Mouse (Mus musculus) kidney, adult 18-20 months (tissue): Measurements from ENCODE around the gene Isoc2b.
"Not testable (repeated sequence)": the region's sequence is repeated elsewhere in the genome, so short reads cannot be mapped to it uniquely, and the experiment has no call there.

Source experiments
- DNase-seq: peaks from one replicate; pipeline ENCODE4 v3.0.0; 2021

Isoc2b gene

DNA sequence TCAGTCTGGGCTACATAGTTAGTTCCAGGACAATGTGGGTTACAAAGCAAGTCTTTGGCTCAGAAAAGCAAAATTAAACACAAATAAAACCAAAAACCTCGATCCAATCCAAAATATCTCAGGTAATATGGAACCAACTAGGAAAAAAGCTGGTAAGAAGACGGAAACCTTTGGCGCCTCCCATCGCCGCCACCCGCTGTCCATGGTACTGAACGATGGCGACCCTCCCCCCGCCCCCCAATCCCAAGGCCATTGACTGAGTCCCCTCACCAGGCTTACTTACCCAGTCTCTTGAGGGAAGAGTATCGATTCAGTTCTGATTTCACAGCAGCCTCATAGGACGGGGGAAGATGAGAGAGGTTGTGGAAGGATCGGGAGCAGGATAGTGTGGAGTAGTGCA lies 39.6 kb downstream of the Isoc2b start:
- DNase-seq = no peak

- no peak for DNase-seq
Measured at GRCm38 (mm10) chr7:4825365-4825764, 44.7 kb downstream of the Isoc2b start.

DNA sequence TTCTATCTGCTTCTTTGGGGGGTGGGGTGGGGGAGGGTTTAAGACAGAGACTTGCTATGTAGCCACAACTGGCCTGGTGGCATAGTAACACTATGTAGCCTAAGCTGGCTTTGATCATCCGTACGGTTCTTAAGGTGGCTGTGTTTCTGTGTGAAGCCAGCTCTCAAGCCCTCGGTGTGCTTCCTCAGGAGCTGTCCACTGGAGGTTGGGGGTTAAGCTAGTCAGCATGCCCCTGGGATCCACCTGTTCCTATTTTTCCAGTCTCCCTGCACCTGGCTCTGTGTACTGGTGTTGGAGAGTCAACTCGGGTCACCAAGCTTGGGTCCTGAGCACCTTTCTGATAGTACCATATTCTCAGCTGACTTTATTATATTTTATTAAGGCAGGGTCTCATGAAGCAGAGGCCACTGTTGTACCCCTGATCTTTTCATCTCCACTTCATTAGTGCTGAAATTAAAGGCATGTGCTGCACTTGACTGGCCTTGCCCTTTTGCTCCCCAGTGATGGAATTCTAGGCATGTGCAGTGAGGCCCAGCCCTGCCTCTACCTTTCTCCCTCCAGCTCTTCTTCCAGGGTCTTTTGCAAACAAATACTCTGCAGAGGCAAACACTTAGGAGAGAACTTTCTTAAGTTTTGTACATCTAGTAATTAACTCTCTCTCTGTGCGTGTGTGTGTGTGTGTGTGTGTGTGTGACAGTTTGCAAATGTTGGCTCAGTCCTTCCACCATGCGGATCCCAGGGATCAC lies 47.7 kb downstream of the Isoc2b start:
- peak; percentile 22 for DNase-seq

GRCm38 (mm10) chr7:4821690-4822089 lies 48.4 kb downstream of the Isoc2b start:
- DNase-seq = no peak

GRCm38 (mm10) chr7:4820925-4821324 lies 49.1 kb downstream of the Isoc2b start:
- DNase-seq = not testable (repeated sequence)

DNA sequence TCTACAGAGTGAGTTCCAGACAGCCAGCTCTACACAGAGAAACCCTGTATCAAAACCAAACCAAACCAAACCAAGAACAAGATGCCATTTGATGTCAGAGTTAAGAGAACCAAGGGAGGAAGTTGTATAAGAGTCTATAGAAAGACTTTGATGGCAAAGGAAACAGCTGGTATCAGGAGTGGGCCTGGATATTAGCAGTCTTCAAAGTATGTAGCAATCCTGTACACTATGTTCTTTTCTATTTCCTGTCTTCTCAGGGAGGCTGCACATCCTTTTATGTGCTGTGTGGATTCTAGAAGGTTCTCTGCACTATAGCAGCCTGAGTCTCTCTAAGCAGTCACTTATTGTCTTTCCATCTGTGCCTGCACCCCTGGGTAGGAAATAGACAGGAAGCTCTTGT lies 53.5 kb downstream of the Isoc2b start:
- no peak for DNase-seq

DNA sequence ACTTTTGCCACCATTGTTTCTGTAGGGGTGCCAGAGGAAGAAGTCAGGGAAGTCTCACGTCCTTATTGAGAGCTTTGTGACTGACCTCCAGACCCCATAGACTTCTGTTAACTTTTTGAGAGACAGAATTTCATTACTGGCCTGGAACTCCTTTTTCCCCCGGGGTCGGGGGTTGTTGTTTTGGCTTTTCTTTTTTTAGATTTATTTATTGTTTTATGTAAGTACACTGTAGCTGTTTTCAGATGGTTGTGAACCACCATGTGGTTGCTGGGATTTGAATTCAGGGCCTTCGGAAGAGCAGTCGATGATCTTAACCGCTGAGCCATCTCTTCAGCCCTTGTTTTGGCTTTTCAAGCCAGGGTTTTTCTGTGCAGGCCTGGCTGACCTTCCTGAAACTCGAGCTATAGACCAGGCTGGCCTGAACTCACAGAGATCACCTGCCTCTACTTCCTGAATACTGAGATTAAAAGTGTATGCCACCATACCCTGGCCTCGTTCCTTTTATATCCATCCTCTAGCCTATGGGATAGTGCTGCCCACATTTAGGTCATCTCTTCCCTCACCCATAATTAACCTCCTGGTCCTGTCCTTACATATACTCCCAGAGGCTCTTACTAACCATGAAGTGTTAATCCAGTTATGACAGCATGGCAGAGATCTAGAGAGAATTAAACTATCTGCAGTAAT lies 56.8 kb downstream of the Isoc2b start:
- DNase-seq = no peak

- peak; percentile 98 for DNase-seq
Measured at GRCm38 (mm10) chr7:4812303-4813104, 57.6 kb downstream of the Isoc2b start, which contains the start of gene Ube2s. TSS of gene Ube2s (minus strand) at chr7:4812590.

GRCm38 (mm10) chr7:4811842-4812302 lies 58.2 kb downstream of the Isoc2b start:
- no peak for DNase-seq

GRCm38 (mm10) chr7:4811131-4811530 lies 58.9 kb downstream of the Isoc2b start:
- not testable (repeated sequence) for DNase-seq

DNA sequence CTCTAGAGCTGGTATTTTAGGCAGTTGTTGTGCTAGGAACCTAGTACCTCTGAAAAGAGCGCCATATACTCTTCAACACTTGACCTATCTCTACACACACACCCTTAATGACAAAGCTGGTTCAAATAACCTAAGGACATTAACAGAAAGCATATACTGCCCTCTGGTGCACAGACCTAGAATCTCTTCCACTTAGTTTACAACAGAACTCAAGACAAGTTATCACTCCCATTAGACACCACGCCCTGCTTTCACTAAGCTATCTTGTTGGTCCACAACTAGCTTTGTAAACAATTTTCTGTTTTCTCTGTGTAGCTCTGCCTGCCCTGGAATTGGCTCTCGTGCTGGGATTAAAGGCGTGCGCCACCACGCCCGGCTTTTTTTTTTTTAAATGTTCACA lies 63.3 kb downstream of the Isoc2b start:
- no peak for DNase-seq

DNA sequence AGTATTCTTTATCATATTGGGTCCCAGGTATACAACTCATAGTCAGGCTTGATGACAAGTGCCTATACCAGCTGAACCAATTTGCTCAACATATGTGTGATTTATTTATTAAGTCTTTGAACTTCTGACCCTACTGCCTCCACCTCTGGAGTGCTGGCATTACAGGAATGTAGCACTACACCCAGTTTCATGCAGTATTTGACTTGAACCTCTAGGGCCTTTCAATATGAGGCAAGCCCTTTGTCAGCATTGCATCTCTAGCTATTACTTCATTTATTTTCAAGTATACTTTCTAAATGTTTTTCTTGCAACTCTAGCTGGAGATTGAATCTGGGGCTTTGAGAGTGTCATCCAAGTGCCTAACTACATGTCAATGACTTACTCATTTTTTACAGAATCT lies 67.8 kb downstream of the Isoc2b start:
- DNase-seq = no peak

DNA sequence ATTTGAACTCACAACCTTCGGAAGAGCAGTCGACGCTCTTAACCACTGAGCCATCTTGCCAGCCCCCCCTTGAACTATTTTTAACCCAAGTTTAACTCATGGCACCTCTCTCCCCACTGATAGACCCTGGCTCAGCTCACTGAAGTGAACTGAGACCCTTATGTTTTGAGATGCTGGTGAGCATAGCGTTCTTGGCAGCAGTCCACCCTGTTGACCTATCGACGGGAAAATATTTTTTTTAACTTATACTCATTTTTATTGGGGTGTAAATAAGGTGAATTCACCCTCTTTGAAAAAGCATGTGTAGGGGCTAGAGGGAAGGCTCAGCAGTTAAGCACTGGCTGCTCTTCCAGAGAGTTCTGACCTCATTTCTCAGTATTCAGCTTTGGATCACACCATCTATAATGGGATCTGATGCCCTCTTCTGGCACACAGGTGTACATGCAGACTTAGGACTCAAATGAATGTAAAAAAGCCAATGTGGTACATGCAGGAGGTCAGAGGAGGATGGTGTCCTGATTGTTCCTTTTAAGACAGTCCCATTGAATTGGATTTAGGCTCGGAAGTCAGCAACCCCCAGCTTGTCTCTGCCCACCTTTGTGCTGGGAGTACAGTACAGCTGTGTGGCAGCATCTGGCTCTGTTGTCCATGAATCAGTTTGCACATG lies 74.2 kb downstream of the Isoc2b start:
- DNase-seq = peak; percentile 22
